Mouse (Mus musculus): ENCODE measurements around the gene Cfap161.
A peak's percentile ranks its signal among the peaks of the same experiment; 100 is the strongest.

Cfap161 gene

DNA sequence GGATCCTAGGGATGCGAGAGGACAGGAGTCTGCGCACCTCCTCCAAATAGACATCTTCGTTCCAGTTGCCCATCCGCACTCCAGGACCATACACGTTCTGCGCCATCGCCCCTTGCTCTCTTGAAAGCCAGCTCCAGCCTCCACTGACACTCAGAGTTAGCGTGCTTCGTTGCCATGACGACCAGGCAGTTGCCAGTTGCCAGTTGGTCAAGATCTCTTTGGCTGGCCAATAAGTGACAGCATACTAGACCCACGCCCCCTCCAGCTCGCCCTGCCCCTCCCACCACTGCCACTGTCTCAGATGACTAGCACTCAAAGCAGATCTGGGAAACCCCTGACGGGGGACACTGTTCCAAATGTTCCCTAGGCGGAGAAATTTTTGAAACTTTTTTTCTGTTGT is at the start of gene Cfap161:
Gene Cfap161 (minus strand): TSS at position 176 of the 400 bp plus-strand sequence.
- peak; percentile 83 for DNase-seq (ENCODE audit: extremely low spot score, low spot score)

DNA sequence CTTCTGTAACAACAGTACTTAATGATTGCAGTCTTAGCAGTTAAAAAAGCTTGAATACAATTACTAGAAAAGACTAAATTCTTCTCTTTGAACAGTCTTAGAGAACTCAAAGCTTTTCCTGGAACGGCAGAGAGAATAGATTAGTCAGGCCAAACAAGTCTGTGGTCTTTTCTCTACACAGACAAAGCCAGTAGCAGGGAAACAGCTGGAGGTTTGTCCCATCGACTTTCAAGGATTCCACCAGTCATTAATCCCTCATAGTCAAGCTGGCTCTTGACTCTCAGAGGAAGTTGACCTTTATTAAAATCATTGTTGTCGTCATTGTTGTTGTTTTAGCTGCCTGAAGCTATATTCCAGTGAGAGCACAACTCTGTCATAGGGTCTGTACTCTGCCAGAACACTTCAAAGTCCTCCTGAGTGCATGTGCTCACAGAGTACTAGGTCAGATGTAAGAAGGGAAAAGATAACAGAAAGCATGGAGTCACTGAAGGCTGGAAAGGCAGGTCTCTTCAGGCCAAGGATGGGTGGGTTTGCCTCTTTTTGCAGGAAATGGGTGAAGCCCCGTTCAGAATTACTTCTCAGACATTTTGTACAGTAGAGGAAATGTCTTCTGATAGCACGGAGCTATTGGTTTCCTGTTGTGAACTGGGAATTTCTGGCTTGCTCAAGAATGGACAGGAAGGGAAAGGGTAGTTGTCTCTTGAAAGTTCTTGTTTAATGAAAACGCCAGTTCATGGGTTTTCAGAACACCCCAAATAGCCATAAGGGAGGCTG is 48.0 kb upstream of the Cfap161 start:
- DNase-seq (ENCODE audit: extremely low spot score, low spot score): no peak

DNA sequence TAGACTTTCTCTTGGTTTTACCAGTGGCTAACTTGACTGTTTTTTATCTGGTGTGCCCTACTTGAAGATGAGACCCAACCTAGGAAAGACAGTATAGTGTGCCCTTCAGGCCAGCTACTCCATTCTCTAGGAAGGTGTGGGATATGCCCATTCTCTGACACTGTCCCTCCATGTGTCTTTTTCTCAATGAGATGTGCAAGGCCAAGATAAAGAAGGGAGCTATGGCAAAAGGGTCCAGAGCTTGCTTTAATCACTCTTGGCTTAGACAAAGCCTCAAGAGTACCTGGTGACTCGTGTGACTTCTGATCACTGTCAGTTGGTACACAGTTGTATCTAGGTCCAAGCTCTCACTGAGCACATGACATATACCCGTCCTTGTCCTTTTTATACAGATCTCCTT is 45.4 kb upstream of the Cfap161 start:
- no peak for DNase-seq (ENCODE audit: extremely low spot score, low spot score)

DNA sequence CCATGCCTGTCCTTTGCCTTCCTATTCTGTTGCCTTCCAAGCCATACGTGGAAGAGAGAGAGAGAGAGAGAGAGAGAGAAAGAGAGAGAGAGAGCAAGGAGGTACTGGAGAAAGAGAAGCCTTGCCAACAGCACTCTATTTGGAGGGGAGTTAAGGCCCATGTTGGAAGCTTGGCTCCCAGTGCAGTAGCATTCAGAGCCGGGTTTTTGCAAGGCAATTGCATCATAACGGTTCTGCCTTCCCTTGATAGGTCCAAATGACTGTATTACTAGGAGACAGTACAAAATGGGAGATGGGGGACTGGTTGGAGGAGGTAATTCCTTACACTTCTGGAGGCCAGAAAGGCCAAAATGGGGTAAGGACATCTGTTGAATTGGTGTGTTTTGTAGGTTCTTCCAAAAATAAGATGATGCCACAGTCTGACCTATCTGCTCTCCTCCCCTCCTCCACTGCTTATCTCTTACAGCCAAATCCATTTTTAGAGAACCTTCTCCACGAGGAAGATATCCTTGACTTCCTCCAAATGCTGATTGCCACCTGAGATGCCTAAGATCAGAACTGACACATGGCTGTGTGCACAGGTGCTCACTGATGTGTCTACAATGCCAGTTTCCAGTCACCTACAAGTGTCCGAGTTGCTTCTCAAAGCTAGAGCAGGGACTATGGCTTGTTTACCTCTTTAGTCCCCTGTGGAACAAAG is 44.0 kb upstream of the Cfap161 start:
- DNase-seq (ENCODE audit: extremely low spot score, low spot score): no peak

DNA sequence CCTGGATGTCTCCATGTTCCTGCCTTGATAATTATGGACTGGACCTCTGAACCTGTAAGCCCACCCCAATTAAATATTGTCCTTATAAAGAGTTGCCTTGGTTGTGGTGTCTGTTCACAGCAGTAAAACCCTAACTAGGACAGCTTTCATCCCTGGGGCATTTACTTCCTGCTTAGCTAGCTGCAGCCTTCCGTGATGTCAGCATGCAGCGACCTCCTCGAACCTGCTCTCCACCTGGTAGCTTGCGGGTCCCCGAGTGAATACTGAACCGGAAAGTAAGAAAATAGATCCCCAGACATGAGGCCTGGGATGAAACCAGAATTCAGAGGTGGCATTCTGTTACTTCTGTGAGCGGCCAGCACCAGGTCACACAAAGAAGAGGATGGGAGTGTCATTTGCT is 34.7 kb upstream of the Cfap161 start:
- no peak for DNase-seq (ENCODE audit: extremely low spot score, low spot score)

DNA sequence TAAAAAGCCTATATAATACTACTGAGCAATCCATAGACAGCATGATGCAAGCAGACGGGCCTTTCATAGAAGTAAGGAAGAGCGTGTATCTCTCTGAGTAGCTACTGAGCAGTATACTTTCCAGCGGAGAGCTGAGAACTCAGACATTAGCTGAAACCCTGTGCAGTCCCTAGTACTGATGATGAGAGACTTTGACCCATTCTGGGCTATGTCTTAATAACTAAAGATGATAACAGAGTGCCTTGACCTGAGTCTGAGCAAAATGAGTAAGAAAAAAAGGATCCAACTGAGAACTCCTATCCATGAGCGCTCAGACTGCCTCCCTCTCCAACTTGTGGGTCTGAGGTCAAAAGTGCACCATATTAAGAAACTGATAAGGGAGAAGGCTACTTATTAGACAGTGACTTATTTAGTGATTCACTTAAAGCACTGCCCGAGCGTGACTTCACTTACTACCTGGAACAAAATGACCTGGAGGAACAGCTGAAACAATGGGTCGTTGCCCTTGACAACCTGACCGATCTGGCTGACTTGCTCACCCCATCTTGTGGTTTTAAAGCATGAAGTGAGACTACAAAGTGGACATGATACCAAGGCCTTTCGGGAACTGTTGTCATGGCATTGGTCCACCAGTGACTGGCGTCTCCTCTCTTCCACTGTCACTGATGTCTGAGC is 32.9 kb upstream of the Cfap161 start:
- DNase-seq (ENCODE audit: extremely low spot score, low spot score): no peak

DNA sequence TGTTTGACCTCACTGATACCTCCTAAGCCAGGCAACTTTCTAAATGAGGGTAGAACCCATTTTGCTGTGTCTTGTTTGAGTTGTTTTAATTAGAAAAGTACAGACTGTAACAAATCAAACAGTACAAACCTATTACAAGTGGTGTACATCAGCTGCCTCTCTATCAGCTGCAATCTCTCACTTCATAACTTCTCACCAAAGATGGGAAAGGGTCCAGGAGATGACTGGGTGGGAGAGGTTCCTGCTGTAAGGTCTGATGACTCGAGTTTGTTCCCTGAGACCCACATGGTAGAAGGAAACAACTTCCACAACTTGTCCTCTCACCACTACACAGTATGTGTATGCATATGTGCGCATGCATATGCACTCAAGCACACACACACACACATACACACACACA is 32.1 kb upstream of the Cfap161 start:
- no peak for DNase-seq (ENCODE audit: extremely low spot score, low spot score)

DNA sequence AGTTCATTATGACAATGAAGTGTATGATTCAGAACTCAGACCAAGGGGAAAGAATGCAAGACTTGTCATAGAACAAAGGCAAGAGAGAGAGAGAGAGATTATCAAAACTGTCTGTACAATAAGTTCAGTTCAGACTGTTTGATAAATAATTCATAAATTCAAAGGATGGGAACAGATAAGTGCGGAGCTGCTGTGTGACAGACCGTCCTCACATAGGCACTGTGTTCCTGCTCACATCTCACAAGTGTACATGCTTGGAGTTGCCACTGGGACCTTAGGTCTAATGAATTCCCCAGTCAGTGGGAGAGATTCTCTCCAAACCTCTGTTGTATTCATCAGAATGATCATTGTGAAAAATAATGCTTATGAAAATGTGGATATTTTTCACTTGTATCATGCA is 27.3 kb upstream of the Cfap161 start:
- no peak for DNase-seq (ENCODE audit: extremely low spot score, low spot score)

DNA sequence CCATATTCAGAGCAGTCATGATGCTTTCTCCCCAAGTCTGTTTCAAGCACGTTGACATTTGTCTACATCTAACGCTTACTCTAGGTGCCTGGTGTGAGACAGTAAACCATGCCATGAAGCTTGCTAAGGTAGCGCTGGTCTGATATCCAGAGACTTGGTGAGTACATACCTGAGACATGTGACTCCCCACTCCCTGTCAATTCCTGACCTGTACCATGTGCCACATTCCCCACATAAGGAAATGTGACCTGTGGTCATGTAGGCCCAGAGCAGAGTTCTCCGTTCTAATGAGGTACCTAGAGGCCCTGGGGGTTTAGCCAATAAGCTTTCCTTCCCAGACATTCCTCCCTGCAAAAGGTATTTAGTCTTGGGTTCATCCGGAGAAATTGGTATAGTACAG is 22.2 kb upstream of the Cfap161 start:
- DNase-seq (ENCODE audit: extremely low spot score, low spot score): no peak

DNA sequence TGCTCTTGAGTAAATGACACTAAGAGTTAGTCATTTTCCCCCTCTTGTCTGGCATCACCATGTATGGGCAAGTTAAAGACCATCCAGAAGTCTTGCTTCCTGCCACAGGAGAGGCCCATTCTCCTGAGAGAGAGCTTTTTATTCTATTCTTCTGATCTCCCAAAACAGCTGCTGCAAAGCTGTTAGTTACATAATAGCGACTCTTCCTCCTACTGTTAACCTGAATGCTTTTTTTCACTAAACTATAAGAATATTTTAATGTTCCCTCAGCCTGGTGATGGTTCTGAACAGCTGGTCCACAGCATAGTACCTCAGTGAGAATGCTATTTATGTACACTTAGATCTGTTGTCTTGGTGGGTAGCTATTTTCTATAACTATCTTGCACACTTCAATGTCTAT is 21.0 kb upstream of the Cfap161 start:
- no peak for DNase-seq (ENCODE audit: extremely low spot score, low spot score)

DNA sequence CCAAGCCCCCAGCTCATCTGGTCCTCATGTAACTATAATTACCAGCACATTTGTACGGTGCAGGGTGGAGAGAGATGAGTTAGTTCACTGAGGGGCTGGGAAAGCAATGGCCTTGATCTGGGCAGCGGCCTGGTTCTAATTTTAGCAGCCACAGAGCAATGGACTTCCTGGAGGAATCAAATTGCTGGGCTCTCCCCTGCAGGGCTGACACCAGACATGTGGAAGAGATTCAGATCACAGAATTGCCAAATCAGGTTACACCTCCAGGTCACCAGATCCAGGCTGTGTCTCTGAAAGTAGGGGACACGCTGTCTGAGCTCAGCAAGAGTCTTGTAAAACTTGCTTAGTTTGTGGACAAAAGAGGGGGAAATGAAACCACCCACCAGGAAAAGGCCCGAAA is 19.3 kb upstream of the Cfap161 start:
- peak; percentile 77 for DNase-seq (ENCODE audit: extremely low spot score, low spot score)

DNA sequence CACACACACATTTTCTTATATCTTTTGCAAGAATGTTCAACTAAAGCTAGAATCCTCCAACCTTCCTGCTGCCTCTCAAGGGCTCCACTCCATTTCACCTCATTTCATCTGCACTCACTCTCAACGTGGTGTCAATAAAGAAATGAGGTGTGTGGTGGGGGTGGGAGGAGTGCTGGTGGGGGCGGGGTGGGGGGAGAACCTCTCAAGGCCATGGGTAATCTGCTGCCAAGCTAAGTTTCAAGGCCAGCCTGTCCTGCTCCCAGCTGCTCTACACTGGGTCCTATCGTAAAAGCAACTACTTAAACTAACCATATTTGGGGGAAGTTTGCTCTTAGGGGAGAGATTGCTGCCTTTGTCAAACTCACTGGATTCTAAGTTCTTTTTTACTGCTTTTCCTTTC is 18.8 kb upstream of the Cfap161 start:
- DNase-seq (ENCODE audit: extremely low spot score, low spot score): no peak

DNA sequence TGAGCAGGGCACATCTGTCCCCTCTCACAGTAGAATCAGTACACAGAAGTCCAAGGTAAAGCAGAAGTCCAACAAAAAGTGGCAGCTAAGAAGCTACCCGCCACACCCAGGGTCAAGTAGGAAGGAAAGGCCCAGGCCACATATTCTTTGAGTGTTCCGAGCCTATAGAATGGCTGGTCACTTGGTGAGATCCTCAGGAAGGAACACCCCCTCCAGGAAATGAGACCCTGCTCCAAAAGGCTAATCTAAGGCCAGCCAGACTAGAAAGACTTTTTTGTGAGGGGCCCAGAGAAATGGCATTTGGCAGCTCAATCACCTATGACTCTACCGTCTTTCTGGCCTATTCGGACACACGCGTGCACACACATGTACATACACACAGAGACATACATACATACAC is 18.3 kb upstream of the Cfap161 start:
- DNase-seq (ENCODE audit: extremely low spot score, low spot score): peak; percentile 35

DNA sequence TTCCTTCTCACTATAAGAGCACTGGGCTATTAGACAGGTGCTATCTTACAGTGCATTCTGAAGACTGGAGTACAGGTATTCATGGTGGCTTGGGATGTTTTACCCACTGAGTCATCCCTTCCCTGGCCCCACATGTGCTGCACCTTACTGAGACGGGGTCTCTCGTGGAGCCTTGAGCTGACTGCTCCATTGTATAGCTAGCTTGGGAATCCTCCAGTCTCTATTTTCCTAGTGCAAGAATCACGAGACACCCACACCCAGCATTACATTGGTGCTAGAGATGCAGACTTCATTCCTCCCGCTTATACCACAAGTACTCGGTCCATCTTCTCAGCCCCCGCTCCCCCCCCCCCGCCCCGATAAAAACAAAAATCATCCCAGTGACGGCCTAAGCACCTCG is 17.9 kb upstream of the Cfap161 start:
- DNase-seq (ENCODE audit: extremely low spot score, low spot score): no peak

DNA sequence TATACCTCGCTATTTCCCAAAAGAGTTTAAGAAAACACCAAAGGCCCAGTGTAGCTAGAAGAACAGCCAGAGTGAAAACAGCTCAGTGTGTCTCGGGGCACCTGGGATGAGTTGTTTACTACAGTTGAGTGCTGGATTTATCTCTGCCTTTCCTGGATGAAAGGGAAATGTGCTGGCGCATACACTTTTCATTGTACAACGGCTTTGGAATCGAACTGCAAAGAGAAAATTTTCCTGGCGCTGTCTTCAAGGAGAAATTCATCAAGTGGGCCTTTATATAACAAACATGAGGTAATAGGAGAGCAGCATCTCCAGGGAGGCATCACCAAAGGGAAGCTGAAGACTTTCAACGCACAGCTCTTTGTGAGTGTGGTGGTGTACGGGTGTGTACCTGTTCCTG is 17.2 kb upstream of the Cfap161 start:
- DNase-seq (ENCODE audit: extremely low spot score, low spot score): no peak

DNA sequence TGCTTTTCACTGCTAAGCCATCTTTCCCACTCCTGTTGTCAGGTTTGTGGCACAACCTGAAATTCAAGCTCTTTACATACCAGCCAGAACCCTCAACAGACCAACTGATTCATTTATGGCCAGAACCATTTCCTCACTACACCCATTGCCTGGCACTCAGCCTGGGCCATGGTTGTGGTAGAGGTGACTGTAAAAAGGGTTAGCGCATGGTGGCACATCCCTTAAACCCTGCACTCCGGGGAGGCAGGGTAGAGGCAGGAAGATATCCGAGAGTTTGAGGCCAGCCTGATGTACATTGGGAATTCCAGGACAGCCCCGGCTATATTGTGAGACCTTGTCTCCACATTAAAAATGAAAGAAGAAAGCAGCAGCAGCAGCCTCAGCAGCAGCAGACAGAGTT is 16.8 kb upstream of the Cfap161 start:
- DNase-seq (ENCODE audit: extremely low spot score, low spot score): no peak

DNA sequence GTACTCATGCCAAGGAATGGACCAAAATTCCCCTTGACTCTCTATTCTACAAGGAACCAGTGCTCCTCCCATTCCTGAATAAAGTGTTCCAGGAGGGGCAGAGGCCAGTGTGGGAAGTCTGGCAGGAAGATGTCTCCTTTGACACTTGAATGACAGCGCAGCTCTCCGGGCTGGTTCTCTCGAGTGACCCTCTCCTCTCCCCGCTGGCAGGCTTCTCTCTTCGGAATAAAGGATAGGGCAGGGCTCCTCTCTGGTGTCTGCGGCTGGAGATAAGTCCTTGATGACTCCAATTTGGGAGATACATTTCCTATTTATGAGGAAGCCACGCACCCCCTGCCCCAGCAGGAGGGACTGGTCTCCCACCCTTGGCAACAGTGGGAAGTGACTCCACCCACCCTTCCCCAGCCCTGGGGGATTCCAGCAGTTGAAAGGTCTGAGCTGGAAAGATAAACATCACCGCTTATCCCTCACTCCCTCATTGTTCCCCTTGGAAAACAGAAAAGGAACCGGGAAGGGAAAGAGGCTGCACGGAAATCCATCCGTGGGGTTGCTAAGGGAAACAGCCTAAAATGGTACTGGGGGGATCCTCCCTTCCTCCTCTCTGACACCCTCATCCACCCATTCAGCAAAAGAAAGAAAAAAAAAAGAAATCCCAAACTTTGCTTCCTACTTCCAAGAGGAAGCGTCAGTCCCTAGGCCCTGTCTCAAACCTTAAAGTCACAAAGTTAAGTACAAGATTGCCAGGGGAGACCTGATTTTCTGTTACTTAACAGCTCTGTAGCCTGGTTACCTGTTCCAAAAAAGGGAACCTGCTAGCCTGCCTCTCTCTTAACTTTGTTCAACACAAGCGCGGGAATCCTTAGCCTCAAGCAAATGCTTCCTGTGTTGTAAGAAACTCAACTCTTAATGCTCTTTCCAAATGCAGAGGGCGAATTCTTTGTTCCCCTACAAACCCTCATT is 15.7 kb upstream of the Cfap161 start:
- DNase-seq (ENCODE audit: extremely low spot score, low spot score): peak; percentile 33

DNA sequence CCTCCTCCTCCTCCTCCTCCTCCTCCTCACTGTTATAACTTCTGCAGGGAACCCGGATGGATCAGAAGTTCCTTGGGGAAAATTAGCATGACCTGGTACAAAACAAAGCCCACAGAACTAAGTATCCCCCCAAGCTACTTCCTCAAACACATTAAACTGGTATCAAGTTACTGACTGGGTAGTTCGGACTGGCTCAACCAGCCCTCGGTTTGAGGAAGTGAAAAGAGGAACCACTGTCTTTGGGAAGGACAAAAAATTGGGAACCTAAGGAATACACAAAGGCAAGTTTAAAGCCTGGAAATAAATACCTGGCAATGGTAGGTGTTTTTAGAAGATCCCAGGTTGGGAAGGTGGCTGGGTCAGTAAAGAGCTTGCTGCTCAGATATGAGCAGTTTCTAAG is 15.0 kb upstream of the Cfap161 start:
- DNase-seq (ENCODE audit: extremely low spot score, low spot score): no peak

DNA sequence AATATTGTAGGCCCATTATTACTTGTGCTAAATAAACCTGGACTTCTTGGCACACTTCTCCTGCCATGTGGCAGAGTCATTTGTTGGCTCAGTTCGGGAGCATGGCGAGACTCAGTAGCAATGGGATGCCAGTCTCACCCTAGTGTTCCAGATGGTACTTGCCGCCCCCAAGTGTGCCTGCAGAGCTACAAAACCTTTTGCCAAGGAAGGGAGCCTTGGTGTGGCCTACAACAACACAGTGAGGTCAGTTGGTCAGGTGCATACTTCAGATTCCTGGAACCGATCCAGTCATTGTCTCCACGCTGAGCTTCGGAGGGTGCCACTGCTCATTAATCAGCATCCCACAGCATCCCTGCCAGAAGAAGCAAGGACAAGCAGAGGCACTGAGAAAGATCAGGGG is 14.4 kb upstream of the Cfap161 start:
- DNase-seq (ENCODE audit: extremely low spot score, low spot score): peak; percentile 15

DNA sequence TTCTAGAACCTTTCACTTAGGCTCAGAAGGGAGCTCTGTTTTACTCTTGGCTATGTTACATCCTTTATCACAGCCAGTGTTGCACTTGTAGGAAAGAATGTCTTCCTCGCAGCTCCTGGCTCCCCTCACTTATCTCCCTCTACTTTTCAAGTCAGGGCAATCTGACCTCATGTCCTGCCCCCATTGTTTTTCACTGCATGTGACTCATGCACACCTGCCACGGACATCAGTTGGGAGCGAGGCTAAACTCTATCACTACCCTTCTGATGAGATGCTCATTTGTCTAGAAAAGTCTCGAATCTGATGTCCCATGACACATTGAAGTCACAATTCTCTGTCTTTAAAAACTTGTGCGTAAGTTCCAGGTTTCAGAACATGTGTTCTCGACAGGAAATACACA is 12.3 kb upstream of the Cfap161 start:
- no peak for DNase-seq (ENCODE audit: extremely low spot score, low spot score)

DNA sequence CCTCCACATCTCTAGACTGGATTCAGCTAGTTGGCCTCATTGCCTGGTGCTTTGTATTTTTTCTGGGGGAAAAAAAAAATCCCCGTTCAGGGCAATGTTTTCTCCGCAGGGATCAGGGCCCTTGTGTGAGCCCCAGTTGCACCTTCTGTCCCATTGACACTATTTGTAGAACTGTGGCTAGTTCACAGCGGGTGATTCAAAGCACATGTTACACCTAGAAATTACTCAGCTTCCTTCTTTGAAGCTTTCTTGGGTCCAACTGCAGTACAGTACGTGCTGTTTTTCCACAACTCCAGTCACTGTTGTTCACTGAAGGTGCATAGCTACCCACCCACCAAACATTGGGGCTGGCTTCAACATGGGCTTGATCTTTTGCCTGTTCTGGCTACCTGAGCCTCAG is 9.1 kb upstream of the Cfap161 start:
- no peak for DNase-seq (ENCODE audit: extremely low spot score, low spot score)
